Mouse (Mus musculus) liver, adult 2 months (tissue): ENCODE results near the gene Ndufs7. TPM values are rescaled to one million over a fixed set of nuclear protein-coding genes. Genes with fewer than 3 reads are reported as not detected.

Source experiments
- DNase-seq: peaks from one replicate; pipeline ENCODE4 v3.0.0-alpha.2; 2011; ENCODE audit warnings: low read depth, low spot score; ENCODE audit errors: extremely low read depth
- H3K27ac ChIP-seq: fragments of 200-500 bp; replicated peaks from 2 replicates; pipeline ENCODE4 v1.5.1; 2012; ENCODE audit warnings: low read depth, mild to moderate bottlenecking, control low read depth, inconsistent platforms, low read length; ENCODE audit not compliant: insufficient read depth
- H3K27me3 ChIP-seq: fragments of 200-500 bp; 2 replicates; pipeline ENCODE4 v1.6.1; 2012; ENCODE audit warnings: mild to moderate bottlenecking, moderate library complexity, low read length, inconsistent platforms; ENCODE audit not compliant: control insufficient read depth, insufficient read depth
- H3K36me3 ChIP-seq: fragments of 200-500 bp; 2 replicates; pipeline ENCODE4 v1.6.1; 2012; ENCODE audit warnings: low read length, inconsistent platforms; ENCODE audit not compliant: control insufficient read depth, insufficient read depth
- H3K4me1 ChIP-seq: fragments of 200-500 bp; 2 replicates; pipeline ENCODE4 v1.6.1; 2011; ENCODE audit warnings: low read length; ENCODE audit not compliant: control insufficient read depth, insufficient read depth
- H3K4me3 ChIP-seq: fragments of 200-500 bp; 2 replicates; pipeline ENCODE4 v1.5.1; 2011; ENCODE audit warnings: low read depth, mild to moderate bottlenecking, control low read depth, low read length, moderate library complexity; ENCODE audit not compliant: insufficient read depth
- H3K79me2 ChIP-seq: fragments of 200-500 bp; 2 replicates; pipeline ENCODE4 v1.6.1; 2012; ENCODE audit warnings: inconsistent platforms, mild to moderate bottlenecking, low read length, moderate library complexity; ENCODE audit not compliant: control insufficient read depth, insufficient read depth
- H3K9ac ChIP-seq: fragments of 200-500 bp; 2 replicates; pipeline ENCODE4 v1.6.1; 2012; ENCODE audit warnings: low read depth, mild to moderate bottlenecking, control low read depth, inconsistent platforms, low read length
- CTCF ChIP-seq: fragments of 200-500 bp; IDR thresholded peaks from 2 replicates; pipeline ENCODE4 v1.5.1; 2011; ENCODE audit warnings: low read depth, low read length, control low read depth
- POLR2A ChIP-seq: fragments of 200-500 bp; IDR thresholded peaks from 2 replicates; pipeline ENCODE4 v1.6.1; 2011; ENCODE audit warnings: low read length, control low read depth; ENCODE audit not compliant: insufficient read depth; ENCODE audit errors: extremely low read depth
- WGBS: fragments of 180-500 bp; shearing (Covaris S2); methylation state at CpG from one replicate; pipeline ENCODE4 v1.1.7; 2018; 5-methylcytosine and 5-hydroxymethylcytosine counted together
- polyA plus RNA-seq: library from polyadenylated mRNA; depleted of rRNA; stranded (reverse); fragments of >200 nt; gene quantifications from 2 replicates; pipeline ENCODE4 v1.2.3, GENCODE M21; 2012
- total RNA-seq: library from RNA; depleted of rRNA; stranded (reverse); fragments of >200 nt; gene quantifications from 2 replicates; pipeline ENCODE4 v1.2.3, GENCODE M21; 2014

Gene Ndufs7
- total and polyA plus RNA-seq, 2 experiments = 165 to 560 TPM

GRCm38 (mm10) chr10:80288097-80288496 lies 39.2 kb downstream of the Ndufs7 start:
- no peaks in the 10 kb centered on the region for H3K27me3 ChIP-seq
- no peak for DNase-seq
- H3K4me1 ChIP-seq = peaks cover 1% of the 10 kb centered on the region
- TF ChIP-seq CTCF (no peak), POLR2A (no peak)
- H3K9ac ChIP-seq = no peak overlapping the region
- 94% methylated on average over 12 of the region's 12 CpGs for WGBS
- H3K4me3 ChIP-seq = no peak overlapping the region
- no peak overlapping the region for H3K27ac ChIP-seq
- peaks cover 32% of the 10 kb centered on the region for H3K36me3 ChIP-seq
- H3K79me2 ChIP-seq = peaks cover 6% of the 10 kb centered on the region; the same call in 1 of the 2 replicates

DNA sequence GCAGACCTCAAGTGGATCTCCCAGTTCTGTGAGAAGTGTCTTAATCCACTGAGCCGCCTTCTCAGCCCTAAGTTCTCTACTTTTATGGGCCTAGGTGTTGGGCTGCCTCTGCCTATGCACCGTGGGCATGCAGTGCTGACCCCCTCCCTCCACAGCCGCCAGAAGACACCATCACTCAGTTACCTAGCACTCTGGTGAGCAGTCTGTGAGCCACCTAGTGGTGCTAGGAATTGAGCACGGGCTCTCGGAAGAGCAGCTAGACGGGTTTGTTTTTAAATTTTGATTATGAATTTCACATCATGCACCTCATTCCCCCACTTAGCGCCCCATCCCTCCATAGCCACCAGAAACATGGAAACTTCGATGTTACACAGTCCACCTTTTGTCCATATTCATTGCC lies 39.7 kb downstream of the Ndufs7 start:
- H3K4me3 ChIP-seq = no peak overlapping the region
- H3K9ac ChIP-seq = no peak overlapping the region
- no peak overlapping the region for H3K27ac ChIP-seq
- H3K36me3 ChIP-seq = peaks cover 28% of the 10 kb centered on the region
- H3K79me2 ChIP-seq = peaks cover 6% of the 10 kb centered on the region; the same call in 1 of the 2 replicates
- TF ChIP-seq POLR2A = no peak
- TF ChIP-seq CTCF = peak; percentile 35; the same call in 1 of the 2 replicates
- 82% methylated on average over 8 of the region's 8 CpGs for WGBS
- H3K27me3 ChIP-seq = no peaks in the 10 kb centered on the region
- peaks cover 4% of the 10 kb centered on the region; the same call in 1 of the 2 replicates for H3K4me1 ChIP-seq
- DNase-seq = no peak

DNA sequence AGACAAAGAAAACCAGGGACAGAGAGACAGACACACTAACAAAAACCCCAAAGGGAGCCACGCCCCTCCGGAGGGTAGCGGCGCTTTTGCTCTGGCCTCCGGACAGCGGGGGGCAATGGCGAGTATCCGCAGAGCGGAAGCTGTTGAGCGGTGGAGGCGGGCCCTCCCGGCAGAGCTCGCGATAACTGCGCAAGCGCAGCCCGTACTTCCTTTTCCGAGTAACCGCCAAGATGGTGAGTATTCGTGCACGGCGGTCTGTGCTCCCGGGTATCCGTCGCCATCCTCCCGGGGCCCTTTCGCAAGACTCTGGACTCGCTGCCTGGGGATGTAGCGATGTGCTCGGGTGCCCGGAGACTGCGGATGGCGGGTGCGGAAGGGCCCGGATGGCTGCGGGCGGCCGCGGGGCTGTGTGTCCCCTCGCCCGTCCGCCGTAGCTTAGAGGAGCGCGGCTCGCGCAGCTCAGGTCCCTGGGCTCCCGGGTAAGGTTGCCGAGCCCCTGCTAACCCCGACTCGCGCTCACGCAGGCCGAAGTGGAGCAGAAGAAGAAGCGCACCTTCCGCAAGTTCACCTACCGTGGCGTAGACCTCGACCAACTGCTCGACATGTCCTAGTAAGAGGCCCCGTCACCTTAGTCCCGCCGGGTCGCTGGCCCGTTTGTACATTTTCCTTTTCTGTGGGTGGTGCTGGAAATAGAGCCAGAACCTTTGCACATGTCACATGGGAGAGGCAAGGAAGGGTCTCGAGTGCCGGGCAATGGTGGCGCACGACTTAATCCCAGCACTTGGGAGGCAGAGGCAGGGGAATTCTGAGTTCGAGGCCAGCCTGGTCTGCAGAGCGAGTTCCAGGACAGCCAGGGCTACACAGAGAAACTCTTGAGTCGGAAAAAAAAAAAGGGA lies 43.6 kb downstream of the Ndufs7 start, which contains the start of gene Rps15:
TSS of gene Rps15 (plus strand) at position 203 of the 896 bp plus-strand sequence.
- Histone ChIP-seq H3K79me2 (peaks cover 6% of the 10 kb centered on the region; the same call in 1 of the 2 replicates), H3K9ac (peak within 1 kb of the TSS; percentile 95), H3K4me1 (peaks cover 4% of the 10 kb centered on the region; the same call in 1 of the 2 replicates), H3K27me3 (no peaks in the 10 kb centered on the region), H3K27ac (peak within 1 kb of the TSS; percentile 61), H3K4me3 (peak within 1 kb of the TSS; percentile 95), H3K36me3 (peaks cover 12% of the 10 kb centered on the region)
- peak; percentile 79 for TF ChIP-seq CTCF
- peak; percentile 96 for TF ChIP-seq POLR2A
- WGBS = under 1% methylated on average over 72 of the region's 72 CpGs
- peak; percentile 80 for DNase-seq

- TF ChIP-seq CTCF (no peak), POLR2A (no peak)
- DNase-seq = no peak
- Histone ChIP-seq H3K79me2 (peaks cover 6% of the 10 kb centered on the region; the same call in 1 of the 2 replicates), H3K36me3 (peaks cover 9% of the 10 kb centered on the region), H3K27ac (no peak overlapping the region), H3K9ac (peak overlapping the region; percentile 95), H3K4me1 (peaks cover 4% of the 10 kb centered on the region; the same call in 1 of the 2 replicates), H3K4me3 (peak overlapping the region; percentile 95), H3K27me3 (no peaks in the 10 kb centered on the region)
- WGBS = 36% methylated on average over 14 of the region's 14 CpGs
Measured at GRCm38 (mm10) chr10:80293325-80293724, 44.4 kb downstream of the Ndufs7 start.

DNA sequence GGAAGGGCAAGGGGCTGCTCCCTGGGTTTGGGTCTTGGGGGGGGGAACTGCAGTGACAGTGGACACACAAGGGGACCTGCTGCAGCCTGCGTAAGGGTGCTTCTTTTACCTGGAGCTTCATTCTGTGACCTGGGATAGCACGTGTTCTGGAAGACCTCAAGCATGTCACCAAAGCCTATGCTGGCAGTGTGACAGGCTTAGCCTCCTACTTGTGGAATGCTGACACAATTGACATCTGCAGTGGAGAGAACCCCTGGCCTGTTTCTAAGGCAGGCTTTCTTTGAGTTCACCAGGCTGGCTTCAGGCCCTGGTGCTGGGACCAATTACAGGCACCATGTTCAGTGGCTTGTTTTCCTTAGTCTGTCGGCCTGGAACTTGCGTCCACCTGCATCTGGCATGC lies 45.4 kb downstream of the Ndufs7 start:
- DNase-seq = no peak
- H3K27ac ChIP-seq = no peak overlapping the region
- H3K27me3 ChIP-seq = 0 out of 2 replicates have a peak, but pooled peaks cover 4% of the 10 kb centered on the region
- peaks cover 6% of the 10 kb centered on the region; the same call in 1 of the 2 replicates for H3K79me2 ChIP-seq
- H3K36me3 ChIP-seq = peaks cover 9% of the 10 kb centered on the region
- 83% methylated on average over 4 of the region's 4 CpGs for WGBS
- H3K4me1 ChIP-seq = peaks cover 4% of the 10 kb centered on the region; the same call in 1 of the 2 replicates
- no peak overlapping the region for H3K9ac ChIP-seq
- TF ChIP-seq POLR2A (no peak), CTCF (no peak)
- H3K4me3 ChIP-seq = no peak overlapping the region
